Mouse (Mus musculus) lung, embryonic 14.5 days (tissue): ENCODE data around the gene Ascc1. TPM values are rescaled to one million over a fixed set of nuclear protein-coding genes. Genes with fewer than 3 reads are reported as not detected.

Source experiments
- ATAC-seq: fragments of 200-750 bp; cut with Nextera tagmentation; 2 replicates; pipeline ENCODE4 v1.8.0; 2017; ENCODE audit warnings: mild to moderate bottlenecking, moderate TSS enrichment, moderate library complexity; ENCODE audit not compliant: insufficient read depth
- DNase-seq: peaks from one replicate; pipeline ENCODE4 v3.0.0-alpha.2; 2015
- H3K27ac ChIP-seq: fragments of 300-500 bp; sonication (generic); 2 replicates; pipeline ENCODE4 v1.5.1; 2014; ENCODE audit warnings: low read depth, mild to moderate bottlenecking, moderate library complexity
- H3K27me3 ChIP-seq: fragments of 300-500 bp; sonication (generic); 2 replicates; pipeline ENCODE4 v1.6.1; 2014; ENCODE audit warnings: low read length, control low read depth; ENCODE audit not compliant: insufficient read depth
- H3K36me3 ChIP-seq: fragments of 300-500 bp; sonication (generic); 2 replicates; pipeline ENCODE4 v1.6.1; 2014; ENCODE audit warnings: control low read depth; ENCODE audit not compliant: insufficient read depth
- H3K4me1 ChIP-seq: fragments of 300-500 bp; sonication (generic); 2 replicates; pipeline ENCODE4 v1.6.1; 2014; ENCODE audit warnings: antibody characterized with exemption, control low read depth; ENCODE audit not compliant: insufficient read depth
- H3K4me2 ChIP-seq: fragments of 300-500 bp; sonication (generic); 2 replicates; pipeline ENCODE4 v1.6.1; 2014; ENCODE audit warnings: mild to moderate bottlenecking
- H3K4me3 ChIP-seq: fragments of 300-500 bp; sonication (generic); 2 replicates; pipeline ENCODE4 v1.5.1; 2014; ENCODE audit warnings: low read depth, low read length
- H3K9ac ChIP-seq: fragments of 300-500 bp; sonication (generic); 2 replicates; pipeline ENCODE4 v1.6.1; 2014
- H3K9me3 ChIP-seq: fragments of 300-500 bp; sonication (generic); 2 replicates; pipeline ENCODE4 v1.6.1; 2016; ENCODE audit warnings: low read depth, low read length, control low read depth
- CTCF ChIP-seq: IDR thresholded peaks from 2 replicates; pipeline ENCODE4 v1.5.1; 2016; ENCODE audit warnings: antibody characterized with exemption, low read depth
- WGBS: fragments of 180-500 bp; shearing (Covaris S2); extraction: QIAGEN DNeasy Blood & Tissue Kit; methylation state at CpG from one replicate; pipeline ENCODE4 v1.1.7; 2014; 5-methylcytosine and 5-hydroxymethylcytosine counted together
- polyA plus RNA-seq: library from polyadenylated mRNA; unstranded; fragments of >200 nt; fragmentation: Nextera tagmentation; extraction: Ambion mirVana; gene quantifications from 2 replicates; pipeline ENCODE4 v1.2.1, GENCODE M21; 2014

Ascc1 gene
- polyA plus RNA-seq, 1 experiment from 2014 or later, result 34.7 TPM

GRCm38 (mm10) chr10:60109989-60110388 is 107.4 kb downstream of the Ascc1 start:
- Histone ChIP-seq H3K9me3 (no peaks in the 10 kb centered on the region), H3K36me3 (no peaks in the 10 kb centered on the region), H3K4me3 (no peak overlapping the region), H3K4me2 (no peak overlapping the region), H3K9ac (no peak overlapping the region), H3K27ac (no peak overlapping the region), H3K4me1 (0 out of 2 replicates have a peak, but pooled peaks cover 5% of the 10 kb centered on the region), H3K27me3 (peaks cover 39% of the 10 kb centered on the region)
- ATAC-seq (no peak), DNase-seq (no peak)
- 81% methylated on average over 8 of the region's 8 CpGs for WGBS
- no peak for TF ChIP-seq CTCF

- Histone ChIP-seq H3K4me1 (peaks cover 12% of the 10 kb centered on the region; the same call in 1 of the 2 replicates), H3K9me3 (no peaks in the 10 kb centered on the region), H3K27me3 (peaks cover 29% of the 10 kb centered on the region), H3K36me3 (no peaks in the 10 kb centered on the region), H3K4me2 (no peak overlapping the region), H3K27ac (no peak overlapping the region), H3K4me3 (no peak overlapping the region), H3K9ac (no peak overlapping the region)
- ATAC-seq (no peak), DNase-seq (no peak)
- WGBS, result 83% methylated on average over 10 of the region's 10 CpGs
- no peak for TF ChIP-seq CTCF
These were observed 108.4 kb downstream of the Ascc1 start for GRCm38 (mm10) chr10:60110908-60111475.

GRCm38 (mm10) chr10:60113965-60114690 is 111.5 kb downstream of the Ascc1 start:
- DNase-seq (no peak), ATAC-seq (no peak)
- Histone ChIP-seq H3K27ac (no peak overlapping the region), H3K4me3 (no peak overlapping the region), H3K4me1 (peaks cover 10% of the 10 kb centered on the region; the same call in 1 of the 2 replicates), H3K27me3 (no peaks in the 10 kb centered on the region), H3K9ac (no peak overlapping the region), H3K9me3 (no peaks in the 10 kb centered on the region), H3K36me3 (no peaks in the 10 kb centered on the region), H3K4me2 (no peak overlapping the region)
- 83% methylated on average over 9 of the region's 9 CpGs for WGBS
- TF ChIP-seq CTCF, result no peak

GRCm38 (mm10) chr10:60115345-60116185 is 113.0 kb downstream of the Ascc1 start:
- DNase-seq, result peak; percentile 56
- no peaks in the 10 kb centered on the region for H3K27me3 ChIP-seq

GRCm38 (mm10) chr10:60116997-60117396 is 114.4 kb downstream of the Ascc1 start:
- no peak for DNase-seq
- H3K9me3 ChIP-seq, result no peaks in the 10 kb centered on the region
- no peaks in the 10 kb centered on the region for H3K27me3 ChIP-seq
- no peaks in the 10 kb centered on the region for H3K36me3 ChIP-seq
- peaks cover 10% of the 10 kb centered on the region; the same call in 1 of the 2 replicates for H3K4me1 ChIP-seq
- H3K27ac ChIP-seq, result no peak overlapping the region
- TF ChIP-seq CTCF, result no peak
- no peak for ATAC-seq
- no peak overlapping the region for H3K9ac ChIP-seq
- H3K4me2 ChIP-seq, result no peak overlapping the region
- no peak overlapping the region for H3K4me3 ChIP-seq
- WGBS, result 48% methylated on average over 4 of the region's 4 CpGs

More at GRCm38 (mm10) chr10:60115345-60116185, 113.0 kb downstream of the Ascc1 start:
- Histone ChIP-seq H3K4me3 (no peak overlapping the region), H3K9me3 (no peaks in the 10 kb centered on the region), H3K36me3 (no peaks in the 10 kb centered on the region), H3K4me1 (peaks cover 10% of the 10 kb centered on the region; the same call in 1 of the 2 replicates), H3K9ac (no peak overlapping the region), H3K4me2 (peak overlapping the region; percentile 35; the same call in 1 of the 2 replicates), H3K27ac (no peak overlapping the region)
- WGBS, result 11% methylated on average over 14 of the region's 14 CpGs
- 0 out of 2 replicates have a peak, but pooled peaks have one; percentile 48 for ATAC-seq
- no peak for TF ChIP-seq CTCF

- Histone ChIP-seq H3K27me3 (no peaks in the 10 kb centered on the region), H3K4me2 (no peak overlapping the region), H3K4me3 (no peak overlapping the region), H3K36me3 (no peaks in the 10 kb centered on the region), H3K27ac (no peak overlapping the region), H3K9me3 (no peaks in the 10 kb centered on the region), H3K4me1 (peaks cover 10% of the 10 kb centered on the region; the same call in 1 of the 2 replicates), H3K9ac (no peak overlapping the region)
- TF ChIP-seq CTCF, result no peak
- ATAC-seq (no peak), DNase-seq (no peak)
- 47% methylated on average over 7 of the region's 7 CpGs for whole genome bisulfite sequencing
These were observed 115.9 kb downstream of the Ascc1 start for GRCm38 (mm10) chr10:60118464-60118863.

GRCm38 (mm10) chr10:60120630-60121029 is 118.0 kb downstream of the Ascc1 start:
- H3K36me3 ChIP-seq, result no peaks in the 10 kb centered on the region
- H3K4me2 ChIP-seq, result no peak overlapping the region
- no peaks in the 10 kb centered on the region for H3K27me3 ChIP-seq
- no peaks in the 10 kb centered on the region for H3K9me3 ChIP-seq
- no peak overlapping the region for H3K4me3 ChIP-seq
- no peak for ATAC-seq
- H3K9ac ChIP-seq, result no peak overlapping the region; the same call in 1 of the 2 replicates
- no peak for DNase-seq
- WGBS, result 75% methylated on average over 4 of the region's 4 CpGs
- H3K27ac ChIP-seq, result no peak overlapping the region
- no peak for TF ChIP-seq CTCF
- peaks cover 6% of the 10 kb centered on the region; the same call in 1 of the 2 replicates for H3K4me1 ChIP-seq
